Mouse (Mus musculus) heart, embryonic 15.5 days (tissue): ENCODE measurements around the gene Brf1. TPM values are rescaled to one million over a fixed set of nuclear protein-coding genes. Genes with fewer than 3 reads are reported as not detected.

Source experiments
- ATAC-seq: fragments of 200-750 bp; cut with Nextera tagmentation; replicated peaks from 2 replicates; pipeline ENCODE4 v1.8.0; 2017; ENCODE audit warnings: low read depth, moderate TSS enrichment; ENCODE audit not compliant: insufficient number of reproducible peaks, insufficient read depth, low FRiP score
- H3K27ac ChIP-seq: fragments of 300-500 bp; sonication (generic); 2 replicates; pipeline ENCODE4 v1.5.1; 2015; ENCODE audit warnings: mild to moderate bottlenecking, inconsistent platforms
- H3K27me3 ChIP-seq: fragments of 300-500 bp; sonication (generic); 2 replicates; pipeline ENCODE4 v1.6.1; 2015; ENCODE audit warnings: inconsistent platforms
- H3K36me3 ChIP-seq: fragments of 300-500 bp; sonication (generic); 2 replicates; pipeline ENCODE4 v1.6.1; 2015; ENCODE audit warnings: mild to moderate bottlenecking, inconsistent platforms
- H3K4me1 ChIP-seq: fragments of 300-500 bp; sonication (generic); replicated peaks from 2 replicates; pipeline ENCODE4 v1.6.1; 2015; ENCODE audit warnings: inconsistent platforms
- H3K4me2 ChIP-seq: fragments of 300-500 bp; sonication (generic); 2 replicates; pipeline ENCODE4 v1.6.1; 2015; ENCODE audit warnings: inconsistent platforms, mild to moderate bottlenecking, moderate library complexity
- H3K4me3 ChIP-seq: fragments of 300-500 bp; sonication (generic); 2 replicates; pipeline ENCODE4 v1.5.1; 2015; ENCODE audit warnings: mild to moderate bottlenecking, inconsistent platforms
- H3K9ac ChIP-seq: fragments of 300-500 bp; sonication (generic); 2 replicates; pipeline ENCODE4 v1.6.1; 2015; ENCODE audit warnings: mild to moderate bottlenecking, inconsistent platforms
- H3K9me3 ChIP-seq: fragments of 300-500 bp; sonication (generic); replicated peaks from 2 replicates; pipeline ENCODE4 v1.6.1; 2016; ENCODE audit warnings: inconsistent platforms
- WGBS: fragments of 180-500 bp; shearing (Covaris S2); methylation state at CpG from one replicate; pipeline ENCODE4 v1.1.7; 2015; ENCODE audit warnings: mixed read lengths; 5-methylcytosine and 5-hydroxymethylcytosine counted together
- polyA plus RNA-seq: library from polyadenylated mRNA; unstranded; fragments of >200 nt; fragmentation: Nextera tagmentation; extraction: Ambion mirVana; gene quantifications from 2 replicates; pipeline ENCODE4 v1.2.1, GENCODE M21; 2015

The Brf1 gene
- polyA plus RNA-seq, 1 experiment from 2014 or later: 30.2 TPM

GRCm38 (mm10) chr12:113032296-113033250 lies 32.1 kb upstream of the Brf1 start:
- no peak overlapping the region for H3K4me2 ChIP-seq
- ATAC-seq: no peak
- no peak overlapping the region for H3K27ac ChIP-seq
- H3K4me3 ChIP-seq: no peak overlapping the region
- 62% methylated on average over 11 of the region's 11 CpGs for WGBS
- H3K27me3 ChIP-seq: no peaks in the 10 kb centered on the region
- H3K4me1 ChIP-seq: peaks cover 51% of the 10 kb centered on the region
- no peak overlapping the region; the same call in 1 of the 2 replicates for H3K9ac ChIP-seq
- no peaks in the 10 kb centered on the region for H3K9me3 ChIP-seq
- no peaks in the 10 kb centered on the region for H3K36me3 ChIP-seq

DNA sequence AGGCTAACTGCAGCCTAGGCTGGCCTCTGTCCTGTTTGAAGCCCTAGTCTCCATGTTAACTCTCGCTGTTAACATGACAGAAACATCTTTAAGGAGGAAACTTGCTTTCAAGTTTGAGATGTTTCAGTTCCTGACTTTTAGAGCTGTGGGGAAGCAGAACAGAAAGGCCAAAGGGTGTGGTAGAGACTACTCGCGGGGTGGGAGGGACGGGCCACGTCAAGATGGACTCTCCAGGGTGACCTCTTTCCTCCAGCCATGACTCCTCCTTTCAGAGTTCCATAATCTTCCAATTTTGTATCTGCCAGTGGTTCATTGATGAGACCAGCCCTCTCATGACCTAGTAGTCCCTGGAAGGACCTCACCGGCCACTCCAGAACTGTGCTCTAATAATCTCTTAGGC lies 30.9 kb upstream of the Brf1 start:
- H3K27me3 ChIP-seq: no peaks in the 10 kb centered on the region
- H3K27ac ChIP-seq: no peak overlapping the region
- no peak overlapping the region for H3K4me2 ChIP-seq
- no peaks in the 10 kb centered on the region for H3K9me3 ChIP-seq
- H3K4me3 ChIP-seq: no peak overlapping the region
- no peak for ATAC-seq
- 74% methylated on average over 6 of the region's 6 CpGs for WGBS
- peaks cover 55% of the 10 kb centered on the region for H3K4me1 ChIP-seq
- H3K36me3 ChIP-seq: no peaks in the 10 kb centered on the region
- no peak overlapping the region for H3K9ac ChIP-seq

GRCm38 (mm10) chr12:113030993-113031392 lies 30.5 kb upstream of the Brf1 start:
- Histone ChIP-seq H3K4me1 (peaks cover 55% of the 10 kb centered on the region), H3K9me3 (no peaks in the 10 kb centered on the region), H3K36me3 (no peaks in the 10 kb centered on the region), H3K27ac (no peak overlapping the region), H3K4me3 (no peak overlapping the region), H3K9ac (no peak overlapping the region), H3K4me2 (no peak overlapping the region), H3K27me3 (no peaks in the 10 kb centered on the region)
- WGBS: 76% methylated on average over 9 of the region's 9 CpGs
- no peak for ATAC-seq

DNA sequence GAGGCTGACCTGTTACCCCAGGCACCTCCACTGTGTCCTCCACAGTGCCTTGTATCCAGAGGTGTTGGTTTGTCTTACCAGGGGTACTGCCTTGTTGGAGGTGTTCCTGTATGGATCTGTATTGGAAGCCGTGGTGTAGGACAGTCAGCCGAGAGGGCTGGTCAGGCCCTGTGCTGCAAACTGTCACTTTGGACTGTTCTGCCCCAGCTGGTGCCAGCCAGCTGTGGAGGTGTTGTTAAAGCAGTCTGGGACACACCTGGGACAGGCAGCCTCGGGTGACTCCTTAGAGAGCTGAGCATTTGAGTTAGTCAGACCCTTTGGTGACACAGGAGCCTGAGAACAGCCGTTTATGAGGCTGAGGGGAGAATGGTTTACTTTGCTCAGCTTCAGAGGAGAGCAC lies 29.5 kb upstream of the Brf1 start:
- H3K27ac ChIP-seq: no peak overlapping the region
- no peak for ATAC-seq
- no peak overlapping the region for H3K4me2 ChIP-seq
- H3K9ac ChIP-seq: no peak overlapping the region
- H3K4me1 ChIP-seq: peaks cover 51% of the 10 kb centered on the region
- 73% methylated on average over 4 of the region's 4 CpGs for WGBS
- no peaks in the 10 kb centered on the region for H3K27me3 ChIP-seq
- H3K4me3 ChIP-seq: no peak overlapping the region
- no peaks in the 10 kb centered on the region for H3K36me3 ChIP-seq
- no peaks in the 10 kb centered on the region for H3K9me3 ChIP-seq

DNA sequence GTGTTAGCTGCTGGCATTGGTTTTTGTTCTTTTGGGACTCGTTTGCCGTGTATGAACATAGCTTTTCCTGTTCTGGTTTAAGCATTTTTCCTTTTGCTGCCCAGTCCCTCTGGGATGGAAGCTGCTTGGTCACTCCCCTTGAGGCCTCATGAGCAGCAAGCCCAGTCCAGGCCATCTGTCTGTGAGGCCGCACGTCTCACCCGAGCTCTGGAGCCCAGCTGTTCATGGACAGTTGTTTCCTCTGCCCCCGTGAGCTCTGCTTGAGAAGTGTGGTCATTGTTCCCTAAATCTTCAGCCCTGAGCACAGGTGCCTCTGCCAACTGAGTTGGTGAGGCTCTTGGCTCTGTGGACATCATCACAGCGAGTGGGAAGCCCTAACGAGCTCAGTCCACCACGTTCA lies 28.4 kb upstream of the Brf1 start:
- no peak for ATAC-seq
- Histone ChIP-seq H3K4me1 (peaks cover 41% of the 10 kb centered on the region), H3K4me2 (no peak overlapping the region), H3K27ac (no peak overlapping the region), H3K27me3 (no peaks in the 10 kb centered on the region), H3K9me3 (no peaks in the 10 kb centered on the region), H3K9ac (no peak overlapping the region), H3K36me3 (no peaks in the 10 kb centered on the region), H3K4me3 (no peak overlapping the region)
- 77% methylated on average over 9 of the region's 9 CpGs for WGBS

- peak; percentile 27; the same call in 1 of the 2 replicates for ATAC-seq
- H3K9me3 ChIP-seq: no peaks in the 10 kb centered on the region
- no peak overlapping the region for H3K9ac ChIP-seq
- H3K4me2 ChIP-seq: no peak overlapping the region
- H3K36me3 ChIP-seq: no peaks in the 10 kb centered on the region
- WGBS: 39% methylated on average over 5 of the region's 5 CpGs
- peak overlapping the region; percentile 24; the same call in 1 of the 2 replicates for H3K27ac ChIP-seq
- no peak overlapping the region for H3K4me3 ChIP-seq
- H3K4me1 ChIP-seq: peaks cover 39% of the 10 kb centered on the region
- H3K27me3 ChIP-seq: no peaks in the 10 kb centered on the region
Measured at GRCm38 (mm10) chr12:113028067-113028466, 27.6 kb upstream of the Brf1 start.

DNA sequence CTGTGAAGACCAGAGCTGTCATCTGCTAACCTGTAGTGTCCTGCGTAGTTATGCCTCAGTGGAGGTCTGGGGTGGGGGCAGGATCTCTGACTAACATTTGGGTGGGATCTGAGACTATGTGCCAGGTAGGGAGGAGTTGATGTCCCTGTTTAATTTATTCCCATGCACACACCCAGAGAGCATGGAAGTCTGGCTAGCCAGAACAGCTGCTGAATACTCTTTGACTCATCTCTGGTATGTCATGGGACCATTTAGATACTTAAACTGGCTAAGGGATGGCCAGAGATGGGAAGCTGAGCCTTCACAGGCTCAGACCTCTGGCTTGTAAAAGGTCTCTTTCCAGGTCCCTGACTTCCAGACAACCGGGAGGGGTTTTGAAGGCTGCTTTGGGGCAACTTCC lies 27.0 kb upstream of the Brf1 start:
- Histone ChIP-seq H3K27me3 (no peaks in the 10 kb centered on the region), H3K4me2 (no peak overlapping the region), H3K27ac (no peak overlapping the region), H3K4me3 (no peak overlapping the region), H3K36me3 (no peaks in the 10 kb centered on the region), H3K9me3 (no peaks in the 10 kb centered on the region), H3K4me1 (peaks cover 36% of the 10 kb centered on the region), H3K9ac (no peak overlapping the region)
- WGBS: 88% methylated on average over 2 of the region's 2 CpGs
- ATAC-seq: no peak

DNA sequence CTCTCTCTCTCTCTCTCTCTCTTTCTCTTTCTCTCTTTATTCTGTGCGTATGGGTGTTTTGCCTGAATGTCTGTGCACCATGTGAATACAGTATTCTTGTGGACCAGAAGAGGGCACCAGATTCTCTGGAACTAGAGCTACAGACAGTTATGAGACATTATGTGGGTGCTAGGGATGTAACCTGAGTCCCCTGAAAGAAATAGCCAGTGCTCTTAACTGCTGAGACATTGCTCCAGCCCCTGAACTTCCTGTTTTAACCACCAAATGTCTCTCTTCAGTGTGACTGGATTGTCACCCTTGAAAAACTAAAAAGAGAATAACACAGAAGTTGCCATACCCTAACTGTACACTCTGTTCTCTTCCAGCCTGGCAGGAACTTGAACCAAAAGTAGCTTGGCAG lies 26.1 kb upstream of the Brf1 start:
- H3K36me3 ChIP-seq: no peaks in the 10 kb centered on the region
- H3K9me3 ChIP-seq: no peaks in the 10 kb centered on the region
- WGBS: 97% methylated on average over 1 of the region's 1 CpGs
- no peak overlapping the region for H3K9ac ChIP-seq
- H3K27me3 ChIP-seq: no peaks in the 10 kb centered on the region
- no peak overlapping the region for H3K4me2 ChIP-seq
- no peak overlapping the region for H3K4me3 ChIP-seq
- peaks cover 29% of the 10 kb centered on the region for H3K4me1 ChIP-seq
- no peak for ATAC-seq
- no peak overlapping the region for H3K27ac ChIP-seq

- H3K4me3 ChIP-seq: no peak overlapping the region
- H3K36me3 ChIP-seq: peaks cover 6% of the 10 kb centered on the region; the same call in 1 of the 2 replicates
- no peak for ATAC-seq
- H3K27ac ChIP-seq: no peak overlapping the region
- WGBS: 50% methylated on average over 4 of the region's 4 CpGs
- H3K9ac ChIP-seq: no peak overlapping the region
- no peaks in the 10 kb centered on the region for H3K9me3 ChIP-seq
- H3K4me2 ChIP-seq: no peak overlapping the region
- H3K4me1 ChIP-seq: peaks cover 16% of the 10 kb centered on the region
- H3K27me3 ChIP-seq: no peaks in the 10 kb centered on the region
Measured at GRCm38 (mm10) chr12:113023082-113023481, 22.6 kb upstream of the Brf1 start.

- Histone ChIP-seq H3K4me3 (no peak overlapping the region), H3K27me3 (no peaks in the 10 kb centered on the region), H3K36me3 (peaks cover 6% of the 10 kb centered on the region; the same call in 1 of the 2 replicates), H3K4me2 (no peak overlapping the region), H3K9me3 (no peaks in the 10 kb centered on the region), H3K27ac (no peak overlapping the region), H3K4me1 (peaks cover 12% of the 10 kb centered on the region), H3K9ac (no peak overlapping the region)
- ATAC-seq: no peak
Measured at GRCm38 (mm10) chr12:113021488-113021887, 21.0 kb upstream of the Brf1 start.

DNA sequence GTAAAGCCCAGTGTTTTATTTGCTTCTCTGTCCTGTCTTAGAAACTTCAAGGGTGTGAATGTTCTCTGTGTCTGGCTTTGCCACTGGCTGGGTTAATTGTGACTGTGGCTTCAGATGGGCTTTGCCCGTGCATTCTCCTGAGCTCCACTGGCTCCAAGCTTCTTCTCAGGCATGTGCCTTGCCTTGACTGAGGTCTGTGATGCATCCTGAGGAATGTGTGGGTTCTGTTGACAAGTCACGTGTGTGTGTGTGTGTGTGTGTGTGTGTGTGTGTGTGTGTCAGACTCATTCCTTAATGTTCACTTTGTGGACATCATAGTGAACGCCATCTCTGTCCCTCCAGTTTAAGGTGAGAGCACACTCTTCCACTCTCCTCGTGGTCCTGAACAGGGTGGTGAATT lies 18.3 kb upstream of the Brf1 start:
- ATAC-seq: no peak
- Histone ChIP-seq H3K9ac (no peak overlapping the region), H3K27me3 (no peaks in the 10 kb centered on the region), H3K27ac (no peak overlapping the region), H3K9me3 (no peaks in the 10 kb centered on the region), H3K4me3 (no peak overlapping the region), H3K36me3 (peaks cover 6% of the 10 kb centered on the region; the same call in 1 of the 2 replicates), H3K4me2 (no peak overlapping the region), H3K4me1 (peaks cover 28% of the 10 kb centered on the region)
- 70% methylated on average over 4 of the region's 4 CpGs for WGBS
